Mouse (Mus musculus) limb, embryonic 13.5 days (tissue): ENCODE measurements at regions not wholly inside any gene's neighbourhood (a gene's known extent, or its start where the extent isn't known, plus 50 kb on each side); places are given as distances from the start of the nearest gene placed in this dataset.

Experiments
- ATAC-seq: fragments of 200-750 bp; cut with Nextera tagmentation; 2 replicates; pipeline ENCODE4 v1.8.0; 2017; ENCODE audit warnings: low read depth, moderate number of reproducible peaks, moderate TSS enrichment; ENCODE audit not compliant: low FRiP score
- H3K27ac ChIP-seq: fragments of 300-500 bp; sonication (generic); 2 replicates; pipeline ENCODE4 v1.5.1; 2015; ENCODE audit warnings: inconsistent platforms, mild to moderate bottlenecking, moderate library complexity
- H3K27me3 ChIP-seq: fragments of 300-500 bp; sonication (generic); 2 replicates; pipeline ENCODE4 v1.6.1; 2015; ENCODE audit warnings: mild to moderate bottlenecking, inconsistent platforms
- H3K36me3 ChIP-seq: fragments of 300-500 bp; sonication (generic); 2 replicates; pipeline ENCODE4 v1.6.1; 2015; ENCODE audit warnings: inconsistent platforms, mild to moderate bottlenecking, moderate library complexity
- H3K4me1 ChIP-seq: fragments of 300-500 bp; sonication (generic); 2 replicates; pipeline ENCODE4 v1.6.1; 2015; ENCODE audit warnings: inconsistent platforms
- H3K4me2 ChIP-seq: fragments of 300-500 bp; sonication (generic); replicated peaks from 2 replicates; pipeline ENCODE4 v1.6.1; 2015; ENCODE audit warnings: inconsistent platforms, mild to moderate bottlenecking, moderate library complexity
- H3K4me3 ChIP-seq: fragments of 300-500 bp; sonication (generic); 2 replicates; pipeline ENCODE4 v1.5.1; 2015; ENCODE audit warnings: moderate library complexity, mild to moderate bottlenecking, inconsistent platforms
- H3K9ac ChIP-seq: fragments of 300-500 bp; sonication (generic); 2 replicates; pipeline ENCODE4 v1.6.1; 2015; ENCODE audit warnings: mild to moderate bottlenecking, inconsistent platforms
- H3K9me3 ChIP-seq: fragments of 300-500 bp; sonication (generic); 2 replicates; pipeline ENCODE4 v1.6.1; 2016; ENCODE audit warnings: inconsistent platforms
- WGBS: fragments of 180-500 bp; shearing (Covaris S2); methylation state at CpG from one replicate; pipeline ENCODE4 v1.1.7; 2015; 5-methylcytosine and 5-hydroxymethylcytosine counted together

DNA sequence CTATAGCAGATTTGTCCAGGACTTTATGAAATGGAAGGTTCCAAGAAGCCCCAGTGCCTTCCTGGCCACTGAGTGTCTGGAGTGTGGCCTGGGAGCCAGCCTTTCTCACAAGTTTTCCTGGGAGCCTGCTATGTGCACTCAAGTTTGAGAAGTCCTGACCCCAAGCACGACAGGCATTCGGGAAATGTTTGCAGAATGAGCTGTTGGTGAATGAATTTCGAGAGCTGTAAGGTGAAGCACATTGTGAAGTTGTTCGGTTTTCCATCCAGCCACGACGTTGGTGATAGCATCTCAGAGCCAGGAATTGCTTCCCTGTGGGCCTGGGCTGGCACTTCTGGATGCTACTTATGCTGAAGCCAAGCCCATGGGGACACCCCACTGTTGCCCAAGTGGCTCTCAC, 88.9 kb downstream of the Vegfa start:
- no peak for ATAC-seq
- no peaks in the 10 kb centered on the region for H3K36me3 ChIP-seq
- no peak overlapping the region for H3K4me3 ChIP-seq
- 74% methylated on average over 6 of the region's 6 CpGs for WGBS
- H3K9ac ChIP-seq: no peak overlapping the region
- no peak overlapping the region for H3K4me2 ChIP-seq
- H3K27me3 ChIP-seq: no peaks in the 10 kb centered on the region
- H3K4me1 ChIP-seq: peaks cover 8% of the 10 kb centered on the region
- no peaks in the 10 kb centered on the region for H3K9me3 ChIP-seq
- H3K27ac ChIP-seq: no peak overlapping the region

- peaks cover 8% of the 10 kb centered on the region for H3K4me1 ChIP-seq
- no peaks in the 10 kb centered on the region for H3K9me3 ChIP-seq
- H3K9ac ChIP-seq: no peak overlapping the region
- no peaks in the 10 kb centered on the region for H3K27me3 ChIP-seq
- no peak overlapping the region for H3K27ac ChIP-seq
- H3K36me3 ChIP-seq: no peaks in the 10 kb centered on the region
- H3K4me2 ChIP-seq: no peak overlapping the region
- WGBS: 87% methylated on average over 4 of the region's 4 CpGs
- no peak for ATAC-seq
- H3K4me3 ChIP-seq: no peak overlapping the region
These were observed 90.2 kb downstream of the Vegfa start for GRCm38 (mm10) chr17:45941890-45942375.

- Histone ChIP-seq H3K4me2 (no peak overlapping the region), H3K9me3 (no peaks in the 10 kb centered on the region), H3K4me3 (no peak overlapping the region), H3K9ac (no peak overlapping the region), H3K27ac (no peak overlapping the region), H3K27me3 (0 out of 2 replicates have a peak, but pooled peaks cover 2% of the 10 kb centered on the region), H3K4me1 (peaks cover 21% of the 10 kb centered on the region), H3K36me3 (no peaks in the 10 kb centered on the region)
- no peak for ATAC-seq
- 77% methylated on average over 16 of the region's 16 CpGs for WGBS
These were observed 91.9 kb downstream of the Vegfa start for GRCm38 (mm10) chr17:45940121-45940813.

DNA sequence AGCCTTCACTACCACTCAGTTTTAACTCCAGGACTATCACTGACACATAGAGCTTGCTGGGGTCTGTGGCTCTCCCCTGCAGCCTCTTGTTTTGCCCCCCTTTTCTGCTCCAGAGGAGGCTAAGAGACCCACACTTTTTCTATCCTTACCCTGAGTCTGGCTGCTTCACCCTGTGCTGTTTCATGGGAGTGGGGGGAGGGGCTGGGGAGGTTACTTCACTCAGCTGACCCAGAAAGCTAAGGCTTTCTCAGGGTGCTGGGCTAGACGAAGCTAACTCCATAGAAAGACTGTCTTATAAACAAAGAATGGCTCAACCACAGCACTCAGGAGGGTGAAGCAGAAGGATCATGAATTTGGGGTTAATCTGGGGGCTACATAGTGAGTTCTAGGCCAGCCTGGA, 93.9 kb downstream of the Vegfa start:
- H3K36me3 ChIP-seq: no peaks in the 10 kb centered on the region
- no peak overlapping the region for H3K27ac ChIP-seq
- H3K9me3 ChIP-seq: no peaks in the 10 kb centered on the region
- peaks cover 29% of the 10 kb centered on the region for H3K4me1 ChIP-seq
- 50% methylated on average over 1 of the region's 1 CpGs for WGBS
- H3K4me3 ChIP-seq: no peak overlapping the region
- H3K4me2 ChIP-seq: no peak overlapping the region
- 0 out of 2 replicates have a peak, but pooled peaks cover 2% of the 10 kb centered on the region for H3K27me3 ChIP-seq
- ATAC-seq: no peak
- H3K9ac ChIP-seq: no peak overlapping the region

DNA sequence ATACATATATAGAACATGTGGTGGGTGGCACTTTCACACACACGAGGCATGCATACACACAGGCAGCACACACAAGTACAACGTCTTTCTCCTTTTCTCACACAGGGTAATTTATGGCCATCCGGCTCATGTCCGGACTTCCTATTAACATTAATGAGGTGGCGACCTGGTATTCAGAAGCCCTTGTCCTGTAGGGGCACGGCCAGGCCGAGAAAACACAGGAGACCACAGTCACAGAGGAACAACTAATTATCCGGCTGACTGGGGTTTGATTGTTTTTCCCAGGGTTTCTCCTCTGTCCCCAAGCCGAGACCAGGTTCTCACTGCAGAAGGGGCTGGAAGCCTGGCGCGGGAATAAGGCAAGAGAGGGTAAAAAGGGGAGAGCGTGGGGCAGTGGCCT, 95.6 kb downstream of the Vegfa start:
- H3K27ac ChIP-seq: no peak overlapping the region
- no peaks in the 10 kb centered on the region for H3K9me3 ChIP-seq
- peaks cover 38% of the 10 kb centered on the region for H3K4me1 ChIP-seq
- no peak overlapping the region for H3K4me3 ChIP-seq
- 19% methylated on average over 12 of the region's 12 CpGs for WGBS
- no peak overlapping the region for H3K9ac ChIP-seq
- no peak for ATAC-seq
- H3K36me3 ChIP-seq: no peaks in the 10 kb centered on the region
- H3K4me2 ChIP-seq: no peak overlapping the region
- H3K27me3 ChIP-seq: 0 out of 2 replicates have a peak, but pooled peaks cover 2% of the 10 kb centered on the region

DNA sequence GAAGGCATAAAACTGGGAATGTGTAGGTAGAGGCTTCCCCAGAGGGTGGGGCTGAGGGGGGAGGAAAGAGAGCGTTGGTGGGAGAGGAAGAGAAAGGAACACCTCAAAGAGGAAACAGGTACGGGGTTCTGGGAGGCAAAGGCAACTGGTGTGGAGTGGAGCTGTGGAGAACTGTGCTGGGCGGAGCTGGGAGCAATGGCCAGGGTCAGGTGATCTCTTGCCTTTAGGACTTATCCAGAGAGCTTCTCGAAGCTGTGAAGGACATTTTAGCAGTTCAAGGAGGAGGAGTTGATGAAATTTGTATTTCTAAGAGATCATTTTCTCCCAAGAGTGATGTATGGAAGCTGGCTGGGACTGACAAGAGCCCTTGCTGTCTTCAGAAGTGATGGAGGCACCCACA, 96.9 kb downstream of the Vegfa start:
- Histone ChIP-seq H3K4me3 (no peak overlapping the region), H3K9ac (no peak overlapping the region), H3K27ac (no peak overlapping the region), H3K9me3 (no peaks in the 10 kb centered on the region), H3K4me1 (peaks cover 48% of the 10 kb centered on the region), H3K4me2 (no peak overlapping the region), H3K36me3 (no peaks in the 10 kb centered on the region), H3K27me3 (0 out of 2 replicates have a peak, but pooled peaks cover 2% of the 10 kb centered on the region)
- WGBS: 53% methylated on average over 4 of the region's 4 CpGs
- ATAC-seq: no peak

DNA sequence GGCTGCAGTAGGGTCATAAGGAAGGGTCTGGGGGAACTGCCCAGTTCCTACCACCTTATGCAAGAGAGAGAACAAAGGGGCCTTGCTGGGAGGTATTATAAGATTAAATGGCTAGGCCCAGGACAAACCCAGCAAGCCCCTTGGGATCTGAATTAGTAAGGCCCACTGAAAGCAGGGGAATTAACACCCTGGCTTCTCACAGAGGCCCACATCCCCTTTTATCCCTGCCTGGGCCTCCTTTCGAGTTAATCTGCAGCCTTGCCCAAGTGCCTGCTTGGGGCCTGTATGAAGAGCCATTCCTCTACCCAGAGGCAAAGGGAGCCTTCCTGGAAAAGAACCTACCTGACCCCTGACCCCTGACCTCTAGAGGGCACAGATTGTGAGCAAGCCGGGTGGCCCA, 98.2 kb downstream of the Vegfa start:
- Histone ChIP-seq H3K9ac (0 out of 2 replicates have a peak overlapping the region, but pooled peaks have one; percentile 8), H3K27me3 (0 out of 2 replicates have a peak, but pooled peaks cover 2% of the 10 kb centered on the region), H3K9me3 (no peaks in the 10 kb centered on the region), H3K4me3 (no peak overlapping the region), H3K27ac (0 out of 2 replicates have a peak overlapping the region, but pooled peaks have one; percentile 44), H3K36me3 (no peaks in the 10 kb centered on the region), H3K4me2 (no peak overlapping the region), H3K4me1 (peaks cover 58% of the 10 kb centered on the region)
- no peak for ATAC-seq
- 20% methylated on average over 2 of the region's 2 CpGs for WGBS

DNA sequence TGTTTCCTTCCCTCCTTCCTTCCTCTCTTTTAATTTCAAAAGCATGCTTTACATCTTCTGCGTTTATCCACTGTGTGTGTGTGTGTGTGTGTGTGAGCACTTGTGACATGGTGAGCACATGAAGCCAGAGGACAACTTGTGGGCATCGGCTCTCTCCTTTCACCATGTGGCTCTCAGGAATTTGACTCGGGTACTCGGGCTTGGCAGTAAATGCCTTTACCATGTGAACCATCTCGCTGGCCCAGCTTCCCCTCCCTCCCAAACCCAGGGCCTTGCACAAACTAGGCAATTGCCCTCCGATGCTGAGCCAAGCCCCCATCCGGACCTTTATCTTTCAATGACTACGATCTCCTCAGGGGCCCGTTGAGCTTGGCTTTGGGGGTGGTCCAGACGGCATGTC, 99.1 kb downstream of the Vegfa start:
- Histone ChIP-seq H3K4me3 (no peak overlapping the region), H3K9me3 (no peaks in the 10 kb centered on the region), H3K4me2 (no peak overlapping the region), H3K9ac (no peak overlapping the region), H3K36me3 (no peaks in the 10 kb centered on the region), H3K4me1 (peaks cover 65% of the 10 kb centered on the region), H3K27ac (peak overlapping the region; percentile 44; the same call in 1 of the 2 replicates), H3K27me3 (0 out of 2 replicates have a peak, but pooled peaks cover 2% of the 10 kb centered on the region)
- ATAC-seq: no peak
- 23% methylated on average over 10 of the region's 10 CpGs for WGBS

GRCm38 (mm10) chr17:45932611-45933010, 99.6 kb downstream of the Vegfa start:
- H3K27ac ChIP-seq: no peak overlapping the region
- H3K4me1 ChIP-seq: peaks cover 65% of the 10 kb centered on the region
- no peak overlapping the region for H3K9ac ChIP-seq
- H3K36me3 ChIP-seq: no peaks in the 10 kb centered on the region
- ATAC-seq: no peak
- 63% methylated on average over 6 of the region's 6 CpGs for WGBS
- no peak overlapping the region for H3K4me2 ChIP-seq
- H3K4me3 ChIP-seq: no peak overlapping the region
- H3K9me3 ChIP-seq: no peaks in the 10 kb centered on the region
- 0 out of 2 replicates have a peak, but pooled peaks cover 2% of the 10 kb centered on the region for H3K27me3 ChIP-seq

DNA sequence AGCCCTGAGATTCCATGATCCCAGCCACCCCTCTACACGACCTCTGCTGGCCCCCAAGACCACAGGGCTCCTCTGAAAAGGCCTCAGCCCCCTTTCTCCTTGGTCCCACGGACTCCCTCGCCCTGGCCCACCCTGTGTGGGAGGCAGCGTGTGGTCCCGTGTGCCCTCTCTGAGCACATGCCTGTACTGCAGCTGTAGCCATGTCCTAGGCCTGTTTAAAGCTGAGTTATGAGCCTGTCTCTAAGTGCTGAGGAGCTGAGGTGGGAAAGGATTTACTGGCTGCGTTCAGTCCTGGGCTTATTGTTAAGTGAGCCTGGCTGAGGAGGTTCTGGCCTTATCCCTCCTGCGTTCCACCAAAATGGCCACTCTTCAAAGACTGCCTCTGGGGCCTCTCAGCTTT, 102.6 kb downstream of the Vegfa start:
- WGBS: 41% methylated on average over 7 of the region's 7 CpGs
- Histone ChIP-seq H3K4me1 (peaks cover 45% of the 10 kb centered on the region), H3K4me3 (no peak overlapping the region), H3K36me3 (no peaks in the 10 kb centered on the region), H3K9me3 (no peaks in the 10 kb centered on the region), H3K27ac (peak overlapping the region; percentile 84), H3K27me3 (no peaks in the 10 kb centered on the region), H3K4me2 (peak overlapping the region; percentile 9; the same call in 1 of the 2 replicates), H3K9ac (no peak overlapping the region)
- peak; percentile 54; the same call in 1 of the 2 replicates for ATAC-seq

GRCm38 (mm10) chr17:45928903-45929477, 103.2 kb downstream of the Vegfa start:
- Histone ChIP-seq H3K4me3 (no peak overlapping the region), H3K9me3 (no peaks in the 10 kb centered on the region), H3K4me2 (peak overlapping the region; percentile 9), H3K27me3 (no peaks in the 10 kb centered on the region), H3K4me1 (peaks cover 42% of the 10 kb centered on the region), H3K36me3 (no peaks in the 10 kb centered on the region), H3K27ac (peak overlapping the region; percentile 84; the same call in 1 of the 2 replicates), H3K9ac (peak overlapping the region; percentile 31; the same call in 1 of the 2 replicates)
- 42% methylated on average over 8 of the region's 8 CpGs for WGBS
- ATAC-seq: peak; percentile 48

DNA sequence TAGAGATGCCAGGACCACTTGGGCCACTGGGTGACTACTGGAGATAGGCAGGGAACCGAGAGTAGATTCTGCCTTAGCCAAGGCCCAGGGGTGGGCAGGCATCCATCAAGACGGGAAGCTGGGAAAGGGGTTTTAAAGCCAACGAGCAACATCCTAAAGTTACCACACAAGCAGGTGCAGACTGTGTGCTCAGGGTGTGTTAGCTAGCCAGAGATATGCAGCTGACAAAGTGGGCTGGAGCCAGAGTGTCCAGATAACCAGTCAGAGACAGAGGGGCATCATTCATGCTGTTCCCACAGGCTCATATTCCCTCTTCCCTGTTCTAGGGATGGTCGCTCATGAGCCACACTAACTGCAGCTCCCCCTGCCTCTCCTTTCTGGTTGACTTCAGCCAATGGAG, 104.2 kb downstream of the Vegfa start:
- no peaks in the 10 kb centered on the region for H3K36me3 ChIP-seq
- no peak overlapping the region for H3K4me2 ChIP-seq
- no peaks in the 10 kb centered on the region for H3K9me3 ChIP-seq
- no peak for ATAC-seq
- no peak overlapping the region for H3K27ac ChIP-seq
- WGBS: 86% methylated on average over 4 of the region's 4 CpGs
- H3K4me1 ChIP-seq: peaks cover 32% of the 10 kb centered on the region
- no peak overlapping the region for H3K4me3 ChIP-seq
- H3K9ac ChIP-seq: no peak overlapping the region; the same call in 1 of the 2 replicates
- no peaks in the 10 kb centered on the region for H3K27me3 ChIP-seq
